Mouse (Mus musculus): ENCODE results near the gene Wdr11. TPM values are rescaled to one million over a fixed set of nuclear protein-coding genes. Genes with fewer than 3 reads are reported as not detected.
A peak's percentile ranks its signal among the peaks of the same experiment; 100 is the strongest.

Gene Wdr11
- total and polyA plus RNA-seq, 3 experiments, result 24.8 to 37.6 (median 26.1) TPM

DNA sequence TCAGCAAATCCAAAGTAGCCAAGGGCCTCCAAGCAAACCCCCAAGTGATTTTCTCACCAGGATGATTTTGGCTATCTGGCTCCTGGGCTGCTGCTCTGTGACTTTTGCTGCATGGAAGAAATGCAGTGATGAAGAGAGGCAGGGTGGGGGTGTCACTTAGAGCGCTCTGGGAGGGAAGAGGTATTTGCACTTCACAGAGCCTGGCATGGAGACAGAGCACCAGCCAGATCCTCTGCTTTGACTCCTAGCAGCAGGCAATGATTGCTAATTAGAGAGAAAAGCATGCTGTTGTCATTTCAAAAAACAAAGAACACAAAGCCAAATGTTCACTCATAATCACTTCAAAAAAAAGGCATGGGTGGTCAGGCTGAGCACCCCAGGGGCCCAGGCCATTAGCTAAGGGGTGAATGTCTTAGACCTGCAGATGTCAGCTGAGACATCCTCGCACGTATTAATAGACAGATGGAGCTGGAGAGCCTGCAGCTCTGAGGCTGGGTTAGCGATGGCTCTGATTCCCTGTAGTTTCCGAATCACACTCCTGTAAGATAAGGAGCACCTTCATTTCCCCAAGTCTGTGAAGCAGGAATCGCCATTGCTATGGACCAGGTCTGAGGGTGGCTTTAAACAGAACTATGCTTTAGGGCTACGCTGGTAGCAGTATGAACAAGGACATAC, 16.4 kb upstream of the Wdr11 start:
- no peak for DNase-seq (ENCODE audit: extremely low read depth)
- Histone ChIP-seq H3K27me3 (replicated peaks) (peaks cover 64% of the 10 kb centered on the region), H3K4me2 (ENCODE audit: insufficient read depth, low read depth, poor library complexity, severe bottlenecking) (no peak overlapping the region), H3K79me2 (replicated peaks; ENCODE audit: control insufficient read depth, extremely low read depth, insufficient read depth, poor library complexity, severe bottlenecking) (no peaks in the 10 kb centered on the region), H3K4me1 (ENCODE audit: control insufficient read depth in 1 of 2, insufficient read depth in 2 of 2) (peaks cover 0 to 9% of the 10 kb centered on the region in 2 experiments; a peak in 1 of 4 replicates), H3K4me3 (replicated peaks in 1 of 3; ENCODE audit: low read depth in 2 of 3, low read length in 2 of 3, poor library complexity in 1 of 3) (no peak overlapping the region), H3K36me3 (replicated peaks in 1 of 2; ENCODE audit: control insufficient read depth in 1 of 2, insufficient read depth in 1 of 2, low read length in 1 of 2) (no peaks in the 10 kb centered on the region), H3K9ac (ENCODE audit: insufficient read depth, low read depth) (no peak overlapping the region), H3K27ac (ENCODE audit: insufficient read depth, low read depth) (no peak overlapping the region), H3K9me3 (replicated peaks; ENCODE audit: low read length) (no peaks in the 10 kb centered on the region)
- dilution Hi-C loops (cut with MboI; ENCODE audit: extremely low pct_ligation_motif_present, extremely low pct_unique_long_range_greater_than_20kb, low sequenced_read_pairs) (no loop called here), in situ Hi-C loops (cut with MboI; ENCODE audit: low pct_ligation_motif_present, low pct_unique_long_range_greater_than_20kb, low sequenced_read_pairs) (no loop called here)
- TF ChIP-seq USF1 (IDR thresholded peaks at IDR 0.05; ENCODE audit: low read depth, low read length) (no peak), ZMIZ1 (IDR thresholded peaks at IDR 0.05; ENCODE audit: low read depth, low read length) (no peak), CHD2 (IDR thresholded peaks at IDR 0.05; ENCODE audit: low read length) (no peak), USF2 (conservative IDR thresholded peaks at IDR 0.05; ENCODE audit: low read depth, low read length) (no peak), MYC (IDR thresholded peaks at IDR 0.05; ENCODE audit: low read depth, low read length) (no peak), ZC3H11A (IDR thresholded peaks at IDR 0.05; ENCODE audit: low read depth, low read length) (no peak), ETS1 (conservative IDR thresholded peaks at IDR 0.05; ENCODE audit: low read depth, low read length) (no peak), POLR2A (IDR thresholded peaks at IDR 0.05; ENCODE audit: low read depth, low read length) (no peak), SMC3 (IDR thresholded peaks at IDR 0.05; ENCODE audit: low read depth, low read length) (no peak), TCF12 (IDR thresholded peaks at IDR 0.05; ENCODE audit: low read depth, low read length) (no peak), ELF1 (IDR thresholded peaks at IDR 0.05; ENCODE audit: low read depth, low read length) (no peak), KAT2A (IDR thresholded peaks at IDR 0.05; ENCODE audit: insufficient replicate concordance, low read length) (no peak), ZKSCAN1 (IDR thresholded peaks at IDR 0.05; ENCODE audit: borderline replicate concordance, low read depth, low read length) (no peak), MXI1 (IDR thresholded peaks at IDR 0.05; ENCODE audit: low read depth, low read length) (no peak), JUND (conservative IDR thresholded peaks at IDR 0.05; ENCODE audit: low read depth, low read length) (no peak), HCFC1 (IDR thresholded peaks at IDR 0.05; ENCODE audit: low read depth, low read length) (no peak), CHD1 (IDR thresholded peaks at IDR 0.05; ENCODE audit: low read depth, low read length) (no peak)

- peak overlapping the region; percentile 61 for H3K9ac ChIP-seq (ENCODE audit: insufficient read depth, low read depth)
- DNase-seq (ENCODE audit: extremely low read depth), result peak; percentile 9
- peak overlapping the region; percentile 63; the same call in 1 of the 2 replicates for H3K4me2 ChIP-seq (ENCODE audit: insufficient read depth, low read depth, poor library complexity, severe bottlenecking)
- 0 out of 2 replicates have a peak, but pooled peaks cover 2% of the 10 kb centered on the region for H3K79me2 ChIP-seq (replicated peaks; ENCODE audit: control insufficient read depth, extremely low read depth, insufficient read depth, poor library complexity, severe bottlenecking)
- dilution Hi-C loops (cut with MboI; ENCODE audit: extremely low pct_ligation_motif_present, extremely low pct_unique_long_range_greater_than_20kb, low sequenced_read_pairs) (no loop called here), in situ Hi-C loops (cut with MboI; ENCODE audit: low pct_ligation_motif_present, low pct_unique_long_range_greater_than_20kb, low sequenced_read_pairs) (no loop called here)
- no peaks in the 10 kb centered on the region for H3K9me3 ChIP-seq (replicated peaks; ENCODE audit: low read length)
- H3K36me3 ChIP-seq (replicated peaks in 1 of 2; ENCODE audit: control insufficient read depth in 1 of 2, insufficient read depth in 1 of 2, low read length in 1 of 2), result peaks cover 2 to 16% of the 10 kb centered on the region in 2 experiments
- peak overlapping the region; percentile 84 to 89 (median 86) for H3K4me3 ChIP-seq (replicated peaks in 1 of 3; ENCODE audit: low read depth in 2 of 3, low read length in 2 of 3, poor library complexity in 1 of 3)
- H3K27ac ChIP-seq (ENCODE audit: insufficient read depth, low read depth), result peak overlapping the region; percentile 77
- H3K27me3 ChIP-seq (replicated peaks), result peaks cover 21% of the 10 kb centered on the region
- H3K4me1 ChIP-seq (ENCODE audit: control insufficient read depth in 1 of 2, insufficient read depth in 2 of 2), result peaks cover 0 to 8% of the 10 kb centered on the region in 2 experiments; a peak in 2 of 4 replicates
- 0 out of 2 replicates have a peak, but pooled peaks have one; percentile 12 for TF ChIP-seq CHD1 (IDR thresholded peaks at IDR 0.05; ENCODE audit: low read depth, low read length)
- no peak for TF ChIP-seq GABPA (IDR thresholded peaks at IDR 0.05; ENCODE audit: insufficient replicate concordance, low read depth, low read length)
- no peak for TF ChIP-seq RAD21 (IDR thresholded peaks at IDR 0.05; ENCODE audit: low read depth, low read length)
- TF ChIP-seq ELF1 (IDR thresholded peaks at IDR 0.05; ENCODE audit: low read depth, low read length), result 0 out of 2 replicates have a peak, but pooled peaks have one; percentile 69
- no peak for TF ChIP-seq MAZ (IDR thresholded peaks at IDR 0.05; ENCODE audit: low read depth, low read length)
- no peak for TF ChIP-seq CTCF (conservative IDR thresholded peaks at IDR 0.05 in 1 of 2, IDR thresholded peaks at IDR 0.05 in 1 of 2; ENCODE audit: low read depth in 2 of 2, low read length in 2 of 2)
- TF ChIP-seq RCOR1 (conservative IDR thresholded peaks at IDR 0.05; ENCODE audit: low read depth, low read length), result no peak
- TF ChIP-seq JUND (conservative IDR thresholded peaks at IDR 0.05; ENCODE audit: low read depth, low read length), result no peak
- no peak for TF ChIP-seq SMC3 (IDR thresholded peaks at IDR 0.05; ENCODE audit: low read depth, low read length)
- no peak for TF ChIP-seq E2F4 (IDR thresholded peaks at IDR 0.05; ENCODE audit: insufficient replicate concordance, low read depth, low read length)
- no peak for TF ChIP-seq NRF1 (IDR thresholded peaks at IDR 0.05; ENCODE audit: low read depth, low read length)
- TF ChIP-seq ETS1 (conservative IDR thresholded peaks at IDR 0.05; ENCODE audit: low read depth, low read length), result no peak
- TF ChIP-seq JUN (IDR thresholded peaks at IDR 0.05; ENCODE audit: insufficient read depth, low read depth, low read length), result no peak
- no peak for TF ChIP-seq MYC (IDR thresholded peaks at IDR 0.05; ENCODE audit: low read depth, low read length)
- TF ChIP-seq ZKSCAN1 (IDR thresholded peaks at IDR 0.05; ENCODE audit: borderline replicate concordance, low read depth, low read length), result no peak
- TF ChIP-seq EP300 (IDR thresholded peaks at IDR 0.05; ENCODE audit: low read length), result no peak
- TF ChIP-seq ZNF384 (IDR thresholded peaks at IDR 0.05; ENCODE audit: low read depth, low read length), result no peak
- no peak for TF ChIP-seq TCF12 (IDR thresholded peaks at IDR 0.05; ENCODE audit: low read depth, low read length)
- TF ChIP-seq HCFC1 (IDR thresholded peaks at IDR 0.05; ENCODE audit: low read depth, low read length), result no peak
- peak; percentile 11; the same call in 1 of the 2 replicates for TF ChIP-seq POLR2A (IDR thresholded peaks at IDR 0.05; ENCODE audit: low read depth, low read length)
- TF ChIP-seq MXI1 (IDR thresholded peaks at IDR 0.05; ENCODE audit: low read depth, low read length), result no peak
- no peak for TF ChIP-seq IRF4 (IDR thresholded peaks at IDR 0.05; ENCODE audit: low read depth, low read length)
- TF ChIP-seq USF1 (IDR thresholded peaks at IDR 0.05; ENCODE audit: low read depth, low read length), result no peak
Observed at GRCm38 (mm10) chr7:129592132-129592745, 576 bp downstream of the Wdr11 start.
